Mouse (Mus musculus) heart, embryonic 11.5 days (tissue): Measurements from ENCODE around the gene Hspb9. TPM values are rescaled to one million over a fixed set of nuclear protein-coding genes. Genes with fewer than 3 reads are reported as not detected.

ENCODE experiments used
- ATAC-seq: fragments of 200-750 bp; cut with Nextera tagmentation; replicated peaks from 2 replicates; pipeline ENCODE4 v1.8.0; 2017; ENCODE audit warnings: moderate library complexity; ENCODE audit not compliant: insufficient number of reproducible peaks, low FRiP score, low TSS enrichment
- H3K27ac ChIP-seq: fragments of 300-500 bp; sonication (generic); 2 replicates; pipeline ENCODE4 v1.5.1; 2014; ENCODE audit warnings: mild to moderate bottlenecking, low read depth, low read length
- H3K27me3 ChIP-seq: fragments of 300-500 bp; sonication (generic); 2 replicates; pipeline ENCODE4 v1.6.1; 2014; ENCODE audit warnings: mild to moderate bottlenecking, low read length, mixed read lengths; ENCODE audit not compliant: control insufficient read depth, insufficient read depth
- H3K36me3 ChIP-seq: fragments of 300-500 bp; sonication (generic); 2 replicates; pipeline ENCODE4 v1.6.1; 2014; ENCODE audit warnings: mild to moderate bottlenecking, low read length, moderate library complexity, mixed read lengths; ENCODE audit not compliant: control insufficient read depth, insufficient read depth
- H3K4me1 ChIP-seq: fragments of 300-500 bp; sonication (generic); 2 replicates; pipeline ENCODE4 v1.6.1; 2014; ENCODE audit warnings: low read length; ENCODE audit not compliant: control insufficient read depth, insufficient read depth
- H3K4me2 ChIP-seq: fragments of 300-500 bp; sonication (generic); 2 replicates; pipeline ENCODE4 v1.6.1; 2014; ENCODE audit warnings: mild to moderate bottlenecking, moderate library complexity
- H3K4me3 ChIP-seq: fragments of 300-500 bp; sonication (generic); 2 replicates; pipeline ENCODE4 v1.5.1; 2014; ENCODE audit warnings: low read depth, low read length
- H3K9ac ChIP-seq: fragments of 300-500 bp; sonication (generic); 2 replicates; pipeline ENCODE4 v1.6.1; 2014; ENCODE audit warnings: mild to moderate bottlenecking, low read depth, low read length, moderate library complexity
- H3K9me3 ChIP-seq: fragments of 300-500 bp; sonication (generic); replicated peaks from 2 replicates; pipeline ENCODE4 v1.6.1; 2016; ENCODE audit warnings: low read length; ENCODE audit not compliant: control insufficient read depth
- WGBS: fragments of 180-500 bp; shearing (Covaris S2); extraction: QIAGEN DNeasy Blood & Tissue Kit; methylation state at CpG from one replicate; pipeline ENCODE4 v1.1.7; 2014; ENCODE audit not compliant: insufficient replicate concordance; 5-methylcytosine and 5-hydroxymethylcytosine counted together
- polyA plus RNA-seq: library from polyadenylated mRNA; unstranded; fragments of >200 nt; fragmentation: Nextera tagmentation; extraction: Ambion mirVana; gene quantifications from 2 replicates; pipeline ENCODE4 v1.2.1, GENCODE M21; 2014

Hspb9 gene
- polyA plus RNA-seq, 1 experiment from 2014 or later = not detected

- H3K4me1 ChIP-seq = no peaks in the 10 kb centered on the region; the same call in 1 of the 2 replicates
- 74% methylated on average over 12 of the region's 12 CpGs for WGBS
- no peak for ATAC-seq
- H3K9ac ChIP-seq = no peak overlapping the region
- no peaks in the 10 kb centered on the region for H3K9me3 ChIP-seq
- H3K27ac ChIP-seq = no peak overlapping the region
- H3K36me3 ChIP-seq = no peaks in the 10 kb centered on the region
- H3K4me2 ChIP-seq = no peak overlapping the region
- no peak overlapping the region for H3K4me3 ChIP-seq
- H3K27me3 ChIP-seq = peaks cover 53% of the 10 kb centered on the region
Measured at GRCm38 (mm10) chr11:100754021-100754692, 40.5 kb downstream of the Hspb9 start.

GRCm38 (mm10) chr11:100754693-100755057, 41.0 kb downstream of the Hspb9 start:
- Histone ChIP-seq H3K36me3 (no peaks in the 10 kb centered on the region), H3K9ac (no peak overlapping the region), H3K27me3 (peaks cover 53% of the 10 kb centered on the region), H3K4me3 (no peak overlapping the region), H3K9me3 (no peaks in the 10 kb centered on the region), H3K27ac (no peak overlapping the region), H3K4me2 (no peak overlapping the region), H3K4me1 (peaks cover 5% of the 10 kb centered on the region)
- ATAC-seq = no peak
- 85% methylated on average over 3 of the region's 3 CpGs for WGBS

- H3K27ac ChIP-seq = no peak overlapping the region
- no peak overlapping the region for H3K4me3 ChIP-seq
- no peaks in the 10 kb centered on the region for H3K36me3 ChIP-seq
- peaks cover 8% of the 10 kb centered on the region for H3K4me1 ChIP-seq
- H3K9ac ChIP-seq = no peak overlapping the region
- WGBS = 54% methylated on average over 6 of the region's 6 CpGs
- no peaks in the 10 kb centered on the region for H3K9me3 ChIP-seq
- peaks cover 58% of the 10 kb centered on the region for H3K27me3 ChIP-seq
- no peak for ATAC-seq
- no peak overlapping the region for H3K4me2 ChIP-seq
Measured at GRCm38 (mm10) chr11:100756476-100756875, 42.8 kb downstream of the Hspb9 start.

- Histone ChIP-seq H3K9me3 (no peaks in the 10 kb centered on the region), H3K4me1 (peaks cover 8% of the 10 kb centered on the region), H3K36me3 (no peaks in the 10 kb centered on the region), H3K4me3 (no peak overlapping the region), H3K27me3 (peaks cover 58% of the 10 kb centered on the region), H3K27ac (no peak overlapping the region), H3K4me2 (no peak overlapping the region), H3K9ac (no peak overlapping the region)
- WGBS = 79% methylated on average over 12 of the region's 12 CpGs
- no peak for ATAC-seq
Measured at GRCm38 (mm10) chr11:100757566-100757965, 43.9 kb downstream of the Hspb9 start.

GRCm38 (mm10) chr11:100758707-100759610, 45.3 kb downstream of the Hspb9 start:
- WGBS = 2% methylated on average over 34 of the region's 35 CpGs
- no peak overlapping the region for H3K27ac ChIP-seq
- no peak overlapping the region for H3K9ac ChIP-seq
- H3K4me2 ChIP-seq = peak overlapping the region; percentile 61
- peaks cover 8% of the 10 kb centered on the region for H3K4me1 ChIP-seq
- peaks cover 62% of the 10 kb centered on the region for H3K27me3 ChIP-seq
- no peaks in the 10 kb centered on the region for H3K36me3 ChIP-seq
- ATAC-seq = 0 out of 2 replicates have a peak, but pooled peaks have one; percentile 18
- H3K4me3 ChIP-seq = peak overlapping the region; percentile 33
- no peaks in the 10 kb centered on the region for H3K9me3 ChIP-seq

- no peaks in the 10 kb centered on the region for H3K36me3 ChIP-seq
- WGBS = under 1% methylated on average over 49 of the region's 51 CpGs
- H3K4me1 ChIP-seq = peaks cover 8% of the 10 kb centered on the region
- peaks cover 59% of the 10 kb centered on the region for H3K27me3 ChIP-seq
- no peak within 1 kb of the TSS for H3K27ac ChIP-seq
- ATAC-seq = no peak
- peak within 1 kb of the TSS; percentile 61 for H3K4me2 ChIP-seq
- H3K9ac ChIP-seq = no peak within 1 kb of the TSS
- no peaks in the 10 kb centered on the region for H3K9me3 ChIP-seq
- peak within 1 kb of the TSS; percentile 33 for H3K4me3 ChIP-seq
Measured at GRCm38 (mm10) chr11:100759611-100760233, 46.1 kb downstream of the Hspb9 start, which contains the start of gene Kcnh4. Kcnh4 (minus strand) TSS chr11:100759942.

- peaks cover 51% of the 10 kb centered on the region for H3K27me3 ChIP-seq
- peak overlapping the region; percentile 56 for H3K9ac ChIP-seq
- under 1% methylated on average over 27 of the region's 27 CpGs for WGBS
- no peaks in the 10 kb centered on the region for H3K36me3 ChIP-seq
- peak overlapping the region; percentile 45 for H3K4me3 ChIP-seq
- no peak overlapping the region for H3K27ac ChIP-seq
- peaks cover 8% of the 10 kb centered on the region for H3K4me1 ChIP-seq
- H3K4me2 ChIP-seq = peak overlapping the region; percentile 74
- peak; percentile 63; the same call in 1 of the 2 replicates for ATAC-seq
- H3K9me3 ChIP-seq = no peaks in the 10 kb centered on the region
Measured at GRCm38 (mm10) chr11:100761547-100762045, 47.9 kb downstream of the Hspb9 start.

- H3K4me2 ChIP-seq = peak within 1 kb of the TSS; percentile 74
Measured at GRCm38 (mm10) chr11:100762831-100763230, 49.2 kb downstream of the Hspb9 start, which contains the start of gene Hcrt. Hcrt (minus strand) TSS chr11:100762931.

More at GRCm38 (mm10) chr11:100762831-100763230, 49.2 kb downstream of the Hspb9 start, which contains the start of gene Hcrt:
- peaks cover 8% of the 10 kb centered on the region for H3K4me1 ChIP-seq
- peak within 1 kb of the TSS; percentile 45 for H3K4me3 ChIP-seq
- H3K27me3 ChIP-seq = peaks cover 43% of the 10 kb centered on the region
- no peaks in the 10 kb centered on the region for H3K36me3 ChIP-seq
- H3K27ac ChIP-seq = no peak within 1 kb of the TSS
- H3K9me3 ChIP-seq = no peaks in the 10 kb centered on the region
- WGBS = 79% methylated on average over 7 of the region's 7 CpGs
- peak within 1 kb of the TSS; percentile 56 for H3K9ac ChIP-seq
- no peak for ATAC-seq
